Mouse (Mus musculus): Measurements from ENCODE around the gene Smug1. TPM values are rescaled to one million over a fixed set of nuclear protein-coding genes. Genes with fewer than 3 reads are reported as not detected.

Smug1 gene
- polyA plus RNA-seq, 1 experiment from 2014 or later = 21.8 TPM

DNA sequence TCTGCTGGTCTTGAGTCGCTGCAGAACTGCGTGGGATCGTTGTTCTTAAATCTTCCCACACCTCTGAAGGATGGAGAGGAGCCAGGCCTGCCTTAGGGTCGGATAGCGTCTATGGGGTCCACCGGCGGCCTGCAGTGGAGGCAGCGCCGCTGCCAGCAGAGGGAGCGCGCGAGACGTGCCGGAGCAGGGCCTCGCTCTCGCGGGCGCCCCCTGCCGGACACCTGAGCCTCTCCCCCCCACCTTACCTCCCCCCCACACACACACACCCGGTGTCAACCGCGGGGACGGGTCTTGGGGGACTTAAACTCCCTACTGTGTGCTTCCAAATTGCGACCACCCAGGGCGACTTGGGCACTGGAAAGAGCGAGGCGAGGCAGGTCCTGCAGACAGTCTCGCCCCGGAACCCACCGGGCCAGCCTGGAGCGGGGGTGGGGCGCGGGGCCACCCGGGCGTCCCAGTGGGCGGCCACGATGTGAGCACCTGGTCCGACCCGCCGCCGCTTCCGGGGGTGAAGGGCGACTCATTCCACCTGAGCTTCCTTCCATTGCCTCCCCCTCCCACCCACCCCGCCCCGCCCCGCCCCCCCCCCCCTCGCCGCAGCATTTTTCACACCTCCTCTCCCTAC is 15.4 kb upstream of the Smug1 start:
- peak; percentile 36 for ATAC-seq (replicated peaks; ENCODE audit: low FRiP score, low TSS enrichment, low read depth)
- WGBS = 1% methylated on average over 36 of the region's 48 CpGs
- Histone ChIP-seq H3K36me3 (ENCODE audit: control insufficient read depth, insufficient read depth, low read length) (no peaks in the 10 kb centered on the region), H3K9me3 (ENCODE audit: control insufficient read depth, low read length) (no peaks in the 10 kb centered on the region), H3K27me3 (replicated peaks; ENCODE audit: control insufficient read depth, insufficient read depth, low read length) (peaks cover 37% of the 10 kb centered on the region), H3K4me1 (replicated peaks; ENCODE audit: control insufficient read depth, insufficient read depth, low read length) (peaks cover 30% of the 10 kb centered on the region), H3K4me2 (ENCODE audit: low read length) (peak overlapping the region; percentile 55), H3K9ac (ENCODE audit: low read length) (no peak overlapping the region), H3K4me3 (ENCODE audit: low read depth, low read length) (peak overlapping the region; percentile 25), H3K27ac (ENCODE audit: low read depth) (no peak overlapping the region)
- DNase-seq (ENCODE audit: low spot score) = peak; percentile 92

DNA sequence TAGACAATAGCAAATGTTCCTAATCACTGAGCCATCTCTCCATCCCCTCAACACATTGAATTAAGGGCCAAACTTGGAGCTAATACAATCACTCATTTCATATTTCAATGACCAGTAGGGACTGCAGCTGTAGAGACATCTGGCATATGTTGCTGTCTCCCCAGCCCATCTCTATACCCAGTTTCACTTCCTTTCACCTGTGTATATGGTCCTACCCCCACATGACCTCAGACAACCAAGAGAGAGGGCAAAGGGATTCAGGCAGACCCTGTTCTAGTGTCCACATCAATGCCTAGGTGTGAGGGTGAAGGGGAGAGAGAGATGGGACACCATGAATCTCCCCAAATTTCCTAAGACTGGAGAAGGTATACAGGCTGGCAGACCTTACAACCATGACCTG is 13.5 kb upstream of the Smug1 start:
- no peak overlapping the region for H3K4me2 ChIP-seq (ENCODE audit: low read length)
- DNase-seq (ENCODE audit: low spot score) = peak; percentile 47
- H3K27me3 ChIP-seq (replicated peaks; ENCODE audit: control insufficient read depth, insufficient read depth, low read length) = peaks cover 51% of the 10 kb centered on the region
- H3K4me3 ChIP-seq (ENCODE audit: low read depth, low read length) = no peak overlapping the region
- H3K9me3 ChIP-seq (ENCODE audit: control insufficient read depth, low read length) = no peaks in the 10 kb centered on the region
- peaks cover 32% of the 10 kb centered on the region for H3K4me1 ChIP-seq (replicated peaks; ENCODE audit: control insufficient read depth, insufficient read depth, low read length)
- no peak for ATAC-seq (replicated peaks; ENCODE audit: low FRiP score, low TSS enrichment, low read depth)
- H3K9ac ChIP-seq (ENCODE audit: low read length) = no peak overlapping the region
- H3K36me3 ChIP-seq (ENCODE audit: control insufficient read depth, insufficient read depth, low read length) = no peaks in the 10 kb centered on the region
- no peak overlapping the region for H3K27ac ChIP-seq (ENCODE audit: low read depth)

DNA sequence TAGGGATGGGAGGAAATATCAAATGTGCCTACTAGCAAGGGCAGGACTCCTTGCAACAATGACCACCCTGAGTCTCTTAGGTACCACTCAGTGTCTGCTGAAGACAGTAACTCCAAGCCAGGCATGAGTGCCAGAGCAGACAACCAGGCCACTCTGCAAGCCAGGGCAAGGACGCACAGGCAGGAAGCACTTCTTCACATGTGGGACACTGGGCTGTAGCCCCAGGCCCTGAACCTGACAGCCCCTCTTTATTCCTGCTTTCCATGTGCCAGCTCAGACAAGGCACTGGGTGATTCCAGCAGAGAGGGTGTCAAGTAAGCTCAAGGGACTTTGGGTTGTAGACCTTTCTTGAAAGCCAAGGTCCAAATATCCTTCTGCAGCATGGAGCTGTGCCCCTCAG is 11.9 kb upstream of the Smug1 start:
- ATAC-seq (replicated peaks; ENCODE audit: low FRiP score, low TSS enrichment, low read depth) = no peak
- 53% methylated on average over 1 of the region's 1 CpGs for WGBS
- no peak overlapping the region for H3K27ac ChIP-seq (ENCODE audit: low read depth)

DNA sequence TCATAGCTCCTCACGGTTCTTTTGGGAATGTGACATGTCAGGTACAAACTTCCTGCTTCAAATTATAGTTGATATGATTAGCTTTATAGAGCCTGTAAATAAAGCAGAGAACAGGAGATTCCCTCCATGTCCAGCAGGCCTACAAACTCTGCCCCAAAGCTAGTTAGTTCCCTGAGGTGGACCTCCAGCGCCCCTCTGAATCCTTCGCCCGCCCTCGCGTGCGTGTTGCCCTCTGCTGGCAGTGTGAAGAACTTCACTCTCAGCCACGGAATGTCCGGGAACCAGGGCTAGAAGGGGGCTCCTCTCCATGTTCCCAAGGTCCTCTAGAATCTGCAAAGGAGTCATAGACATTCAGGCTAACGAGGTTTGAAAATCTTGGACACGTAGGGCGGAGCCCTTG is 11.2 kb upstream of the Smug1 start:
- H3K36me3 ChIP-seq (ENCODE audit: control insufficient read depth, insufficient read depth, low read length) = no peaks in the 10 kb centered on the region
- H3K9ac ChIP-seq (ENCODE audit: low read length) = no peak overlapping the region
- WGBS = 19% methylated on average over 12 of the region's 12 CpGs
- peaks cover 67% of the 10 kb centered on the region for H3K27me3 ChIP-seq (replicated peaks; ENCODE audit: control insufficient read depth, insufficient read depth, low read length)
- no peak overlapping the region for H3K4me3 ChIP-seq (ENCODE audit: low read depth, low read length)
- H3K4me2 ChIP-seq (ENCODE audit: low read length) = no peak overlapping the region; the same call in 1 of the 2 replicates
- no peak for ATAC-seq (replicated peaks; ENCODE audit: low FRiP score, low TSS enrichment, low read depth)
- DNase-seq (ENCODE audit: low spot score) = no peak
- no peaks in the 10 kb centered on the region for H3K9me3 ChIP-seq (ENCODE audit: control insufficient read depth, low read length)
- H3K27ac ChIP-seq (ENCODE audit: low read depth) = no peak overlapping the region
- peaks cover 23% of the 10 kb centered on the region for H3K4me1 ChIP-seq (replicated peaks; ENCODE audit: control insufficient read depth, insufficient read depth, low read length)

More for the DNA sequence above, 11.9 kb upstream of the Smug1 start:
- H3K9ac ChIP-seq (ENCODE audit: low read length) = no peak overlapping the region
- no peak overlapping the region for H3K4me2 ChIP-seq (ENCODE audit: low read length)
- H3K36me3 ChIP-seq (ENCODE audit: control insufficient read depth, insufficient read depth, low read length) = no peaks in the 10 kb centered on the region
- no peak overlapping the region for H3K4me3 ChIP-seq (ENCODE audit: low read depth, low read length)
- peaks cover 29% of the 10 kb centered on the region for H3K4me1 ChIP-seq (replicated peaks; ENCODE audit: control insufficient read depth, insufficient read depth, low read length)
- no peaks in the 10 kb centered on the region for H3K9me3 ChIP-seq (ENCODE audit: control insufficient read depth, low read length)
- DNase-seq (ENCODE audit: low spot score) = no peak
- peaks cover 66% of the 10 kb centered on the region for H3K27me3 ChIP-seq (replicated peaks; ENCODE audit: control insufficient read depth, insufficient read depth, low read length)

DNA sequence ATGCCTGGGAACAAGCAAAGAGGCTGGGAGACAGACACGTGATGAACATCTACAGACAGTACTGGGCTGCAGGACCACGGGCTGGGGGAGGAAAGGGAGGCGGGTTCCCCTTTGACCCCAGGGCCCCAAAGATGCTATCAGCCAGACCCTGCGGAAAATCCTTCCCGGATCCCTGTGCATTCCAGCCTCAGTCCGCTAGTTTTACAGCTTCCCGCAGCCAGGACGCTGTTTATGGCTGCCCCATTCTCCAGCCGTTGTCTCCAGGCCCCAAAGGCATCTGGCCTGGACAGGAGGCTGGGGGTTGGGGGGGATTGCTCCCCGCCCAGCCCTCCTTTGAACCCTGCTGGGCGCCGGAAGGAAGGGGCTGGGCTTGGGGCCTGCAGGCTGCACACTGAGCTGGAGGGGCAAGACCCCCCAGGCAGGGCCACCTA is 10.7 kb upstream of the Smug1 start:
- peaks cover 68% of the 10 kb centered on the region for H3K27me3 ChIP-seq (replicated peaks; ENCODE audit: control insufficient read depth, insufficient read depth, low read length)
- H3K4me2 ChIP-seq (ENCODE audit: low read length) = peak overlapping the region; percentile 35
- no peak overlapping the region; the same call in 1 of the 2 replicates for H3K27ac ChIP-seq (ENCODE audit: low read depth)
- H3K4me1 ChIP-seq (replicated peaks; ENCODE audit: control insufficient read depth, insufficient read depth, low read length) = peaks cover 19% of the 10 kb centered on the region
- no peak overlapping the region; the same call in 1 of the 2 replicates for H3K4me3 ChIP-seq (ENCODE audit: low read depth, low read length)
- WGBS = 2% methylated on average over 12 of the region's 12 CpGs
- DNase-seq (ENCODE audit: low spot score) (no peak), ATAC-seq (replicated peaks; ENCODE audit: low FRiP score, low TSS enrichment, low read depth) (no peak)
- 0 out of 2 replicates have a peak overlapping the region, but pooled peaks have one; percentile 25 for H3K9ac ChIP-seq (ENCODE audit: low read length)
- no peaks in the 10 kb centered on the region for H3K9me3 ChIP-seq (ENCODE audit: control insufficient read depth, low read length)
- H3K36me3 ChIP-seq (ENCODE audit: control insufficient read depth, insufficient read depth, low read length) = no peaks in the 10 kb centered on the region

DNA sequence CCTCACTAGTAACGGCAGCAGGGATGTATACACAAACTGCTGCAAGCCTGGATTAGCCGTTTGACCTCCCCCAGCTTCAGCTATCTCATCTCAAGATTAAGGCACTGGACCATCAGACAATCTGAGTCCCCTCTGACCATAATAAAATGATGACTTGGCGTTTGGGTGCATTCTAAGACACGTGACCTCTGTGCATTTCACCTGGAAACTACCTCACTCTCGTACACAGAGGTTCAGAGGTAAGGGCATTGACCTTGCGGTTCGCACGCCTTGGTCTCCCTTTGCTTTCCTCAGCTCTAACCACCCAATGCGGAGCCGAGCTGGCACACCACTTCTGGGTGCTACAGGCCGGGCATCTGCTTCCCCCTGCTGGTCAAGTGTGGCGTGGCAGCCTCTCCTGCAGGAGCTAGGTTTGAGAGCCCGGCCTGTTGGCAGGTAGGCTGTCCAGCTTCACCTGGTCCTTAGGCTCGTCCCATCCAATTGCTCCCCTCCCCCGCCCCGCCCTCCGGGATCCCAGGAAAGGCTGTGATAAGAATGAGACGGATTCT is 10.1 kb upstream of the Smug1 start:
- Histone ChIP-seq H3K27me3 (replicated peaks; ENCODE audit: control insufficient read depth, insufficient read depth, low read length) (peaks cover 75% of the 10 kb centered on the region), H3K27ac (ENCODE audit: low read depth) (no peak overlapping the region), H3K36me3 (ENCODE audit: control insufficient read depth, insufficient read depth, low read length) (no peaks in the 10 kb centered on the region), H3K4me1 (replicated peaks; ENCODE audit: control insufficient read depth, insufficient read depth, low read length) (peaks cover 18% of the 10 kb centered on the region), H3K4me2 (ENCODE audit: low read length) (peak overlapping the region; percentile 35), H3K9me3 (ENCODE audit: control insufficient read depth, low read length) (no peaks in the 10 kb centered on the region), H3K4me3 (ENCODE audit: low read depth, low read length) (no peak overlapping the region; the same call in 1 of the 2 replicates), H3K9ac (ENCODE audit: low read length) (no peak overlapping the region)
- peak; percentile 99 for DNase-seq (ENCODE audit: low spot score)
- peak; percentile 55 for ATAC-seq (replicated peaks; ENCODE audit: low FRiP score, low TSS enrichment, low read depth)
- WGBS = under 1% methylated on average over 18 of the region's 18 CpGs

GRCm38 (mm10) chr15:103173251-103173650 is 6.4 kb upstream of the Smug1 start:
- Histone ChIP-seq H3K27ac (ENCODE audit: low read depth) (no peak overlapping the region), H3K4me2 (ENCODE audit: low read length) (no peak overlapping the region), H3K4me3 (ENCODE audit: low read depth, low read length) (no peak overlapping the region), H3K4me1 (replicated peaks; ENCODE audit: control insufficient read depth, insufficient read depth, low read length) (peaks cover 42% of the 10 kb centered on the region), H3K27me3 (replicated peaks; ENCODE audit: control insufficient read depth, insufficient read depth, low read length) (peaks cover 92% of the 10 kb centered on the region), H3K9ac (ENCODE audit: low read length) (no peak overlapping the region), H3K9me3 (ENCODE audit: control insufficient read depth, low read length) (no peaks in the 10 kb centered on the region), H3K36me3 (ENCODE audit: control insufficient read depth, insufficient read depth, low read length) (no peaks in the 10 kb centered on the region)
- no peak for DNase-seq (ENCODE audit: low spot score)
- 82% methylated on average over 5 of the region's 5 CpGs for WGBS
- no peak for ATAC-seq (replicated peaks; ENCODE audit: low FRiP score, low TSS enrichment, low read depth)

DNA sequence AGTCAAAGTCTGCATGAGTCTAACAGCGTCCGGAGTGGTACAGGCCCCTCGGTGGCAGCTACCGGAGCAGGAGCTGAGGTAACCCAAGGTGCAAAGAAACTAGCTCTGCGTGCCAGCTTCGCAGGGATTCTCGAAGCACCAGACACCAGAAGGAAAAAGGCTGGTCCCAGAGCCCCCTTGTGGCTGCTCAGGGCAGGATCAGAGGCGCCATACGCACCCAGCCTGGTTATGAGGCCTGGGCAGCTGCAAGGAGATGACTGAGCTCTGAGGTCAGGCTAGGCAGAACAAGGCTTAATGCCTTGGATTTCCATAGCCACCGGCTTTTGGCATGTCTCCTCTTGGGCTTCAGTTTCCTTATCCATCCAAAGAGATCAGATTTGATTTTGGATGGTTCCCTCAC is 5.6 kb upstream of the Smug1 start:
- no peak for ATAC-seq (replicated peaks; ENCODE audit: low FRiP score, low TSS enrichment, low read depth)
- H3K36me3 ChIP-seq (ENCODE audit: control insufficient read depth, insufficient read depth, low read length) = no peaks in the 10 kb centered on the region
- no peak overlapping the region for H3K4me2 ChIP-seq (ENCODE audit: low read length)
- H3K9ac ChIP-seq (ENCODE audit: low read length) = no peak overlapping the region
- H3K9me3 ChIP-seq (ENCODE audit: control insufficient read depth, low read length) = no peaks in the 10 kb centered on the region
- H3K4me1 ChIP-seq (replicated peaks; ENCODE audit: control insufficient read depth, insufficient read depth, low read length) = peaks cover 41% of the 10 kb centered on the region
- H3K27me3 ChIP-seq (replicated peaks; ENCODE audit: control insufficient read depth, insufficient read depth, low read length) = peaks cover 89% of the 10 kb centered on the region
- no peak overlapping the region for H3K4me3 ChIP-seq (ENCODE audit: low read depth, low read length)
- DNase-seq (ENCODE audit: low spot score) = peak; percentile 87
- 6% methylated on average over 10 of the region's 10 CpGs for WGBS
- no peak overlapping the region for H3K27ac ChIP-seq (ENCODE audit: low read depth)

- peak overlapping the region; percentile 8; the same call in 1 of the 2 replicates for H3K4me2 ChIP-seq (ENCODE audit: low read length)
- H3K9ac ChIP-seq (ENCODE audit: low read length) = no peak overlapping the region
- 0 out of 2 replicates have a peak overlapping the region, but pooled peaks have one; percentile 4 for H3K4me3 ChIP-seq (ENCODE audit: low read depth, low read length)
- WGBS = 12% methylated on average over 8 of the region's 8 CpGs
- no peak overlapping the region for H3K27ac ChIP-seq (ENCODE audit: low read depth)
- no peaks in the 10 kb centered on the region for H3K36me3 ChIP-seq (ENCODE audit: control insufficient read depth, insufficient read depth, low read length)
- H3K4me1 ChIP-seq (replicated peaks; ENCODE audit: control insufficient read depth, insufficient read depth, low read length) = peaks cover 37% of the 10 kb centered on the region
- DNase-seq (ENCODE audit: low spot score) = no peak
- H3K27me3 ChIP-seq (replicated peaks; ENCODE audit: control insufficient read depth, insufficient read depth, low read length) = peaks cover 91% of the 10 kb centered on the region
- no peak for ATAC-seq (replicated peaks; ENCODE audit: low FRiP score, low TSS enrichment, low read depth)
- H3K9me3 ChIP-seq (ENCODE audit: control insufficient read depth, low read length) = no peaks in the 10 kb centered on the region
Measured at GRCm38 (mm10) chr15:103171276-103171675, 4.4 kb upstream of the Smug1 start.
